Mouse (Mus musculus): ENCODE measurements around the gene Taf10. TPM values are rescaled to one million over a fixed set of nuclear protein-coding genes. Genes with fewer than 3 reads are reported as not detected.

The Taf10 gene
- total RNA-seq, 2 experiments from 2014 or later, result 58.7 to 71.5 TPM

DNA sequence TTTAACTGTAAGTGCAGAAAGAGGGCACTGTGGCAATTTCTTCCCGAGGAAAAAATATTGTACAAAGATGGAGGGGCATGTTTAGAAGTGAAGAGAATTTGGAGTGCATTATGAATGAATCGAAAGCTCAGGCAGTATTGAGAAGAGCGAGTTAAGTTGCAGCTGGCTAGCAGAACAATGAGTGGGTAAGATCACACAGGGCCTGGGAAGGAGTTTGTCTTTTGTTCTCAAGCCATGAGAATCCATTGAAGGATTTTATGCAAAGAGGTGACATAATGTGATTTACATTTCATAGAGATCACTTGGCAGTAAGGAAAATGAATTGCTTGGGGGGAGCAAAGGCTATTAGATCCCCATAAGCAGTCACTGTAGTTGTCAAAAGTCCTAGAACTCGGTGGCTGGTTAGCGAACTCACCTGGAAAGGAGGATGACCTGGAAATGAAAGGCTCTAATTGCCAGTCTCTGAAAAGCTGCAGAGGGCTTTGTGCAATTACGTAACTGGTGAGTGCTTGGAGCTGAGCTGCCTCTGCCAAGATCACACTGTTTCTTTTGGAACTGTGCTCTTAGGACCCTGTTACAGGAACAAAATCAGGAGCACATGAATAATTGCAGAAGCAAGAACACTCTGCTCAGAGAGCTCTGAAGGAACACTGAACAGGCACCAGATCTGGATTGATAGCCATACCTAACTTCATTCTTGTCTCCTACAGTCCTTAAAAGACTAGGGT, 15.3 kb downstream of the Taf10 start:
- ATAC-seq (replicated peaks; ENCODE audit: low FRiP score, poor library complexity, severe bottlenecking), result no peak

- ATAC-seq (replicated peaks; ENCODE audit: low FRiP score, poor library complexity, severe bottlenecking), result no peak
Measured at GRCm38 (mm10) chr7:105726980-105727325, 17.2 kb downstream of the Taf10 start.

- ATAC-seq (replicated peaks; ENCODE audit: low FRiP score, poor library complexity, severe bottlenecking), result peak; percentile 94
Measured at GRCm38 (mm10) chr7:105726144-105726979, 17.8 kb downstream of the Taf10 start.

GRCm38 (mm10) chr7:105721916-105722315, 22.2 kb downstream of the Taf10 start:
- ATAC-seq (replicated peaks; ENCODE audit: low FRiP score, poor library complexity, severe bottlenecking), result no peak

- no peak for ATAC-seq (replicated peaks; ENCODE audit: low FRiP score, poor library complexity, severe bottlenecking)
Measured at GRCm38 (mm10) chr7:105715366-105715765, 28.8 kb downstream of the Taf10 start.

GRCm38 (mm10) chr7:105708733-105709132, 35.4 kb downstream of the Taf10 start:
- ATAC-seq (replicated peaks; ENCODE audit: low FRiP score, poor library complexity, severe bottlenecking), result peak; percentile 91

- ATAC-seq (replicated peaks; ENCODE audit: low FRiP score, poor library complexity, severe bottlenecking), result no peak
Measured at GRCm38 (mm10) chr7:105703816-105704215, 40.3 kb downstream of the Taf10 start.

GRCm38 (mm10) chr7:105703184-105703583, 41.0 kb downstream of the Taf10 start:
- peak; percentile 43; the same call in 1 of the 2 replicates for ATAC-seq (replicated peaks; ENCODE audit: low FRiP score, poor library complexity, severe bottlenecking)

DNA sequence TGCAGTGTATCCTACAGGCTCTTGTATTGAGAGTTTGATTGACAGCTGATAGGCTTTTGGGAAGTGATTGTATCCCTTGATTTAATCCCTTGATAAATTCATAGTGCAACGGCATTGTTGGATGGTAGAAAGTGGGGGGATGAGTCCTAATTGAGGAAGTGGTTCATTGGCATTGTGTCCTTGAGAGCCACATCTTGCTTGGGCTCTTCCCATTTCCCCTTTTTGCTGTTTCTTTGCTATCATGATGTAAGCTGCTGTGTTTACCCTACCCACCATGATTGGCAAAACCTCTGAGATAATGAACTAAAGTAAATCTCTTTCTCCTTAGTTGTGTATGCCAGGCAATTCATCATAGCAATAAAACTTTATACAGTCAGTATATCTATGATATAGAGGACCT, 53.3 kb downstream of the Taf10 start:
- ATAC-seq (replicated peaks; ENCODE audit: low FRiP score, poor library complexity, severe bottlenecking), result no peak

Other genes starting within 250 kb of the Taf10 start
- 8.6 and 11.7 TPM in 2 replicates for gene Smpd1, start 190.0 kb downstream of the Taf10 start, total RNA-seq (2015; ENCODE audit: low replicate concordance)
- gene Smpd1, start 190.0 kb downstream of the Taf10 start, total RNA-seq (2017; ENCODE audit: low replicate concordance), result 2.0 and 4.4 TPM in 2 replicates
- not detected in 2 replicates for gene Apbb1, start 162.7 kb downstream of the Taf10 start, total RNA-seq (2015; ENCODE audit: low replicate concordance)
- gene Apbb1, start 162.7 kb downstream of the Taf10 start, total RNA-seq (2017; ENCODE audit: low replicate concordance), result 4.3 and 8.3 TPM in 2 replicates
- not detected in 2 replicates for gene Hpx, start 144.2 kb downstream of the Taf10 start, total RNA-seq (2015; ENCODE audit: low replicate concordance)
- gene Hpx, start 144.2 kb downstream of the Taf10 start, total RNA-seq (2017; ENCODE audit: low replicate concordance), result not detected in 2 replicates
- gene Trim3, start 110.8 kb downstream of the Taf10 start, total RNA-seq (2015; ENCODE audit: low replicate concordance), result 3.3 and 8.8 TPM in 2 replicates
- gene Trim3, start 110.8 kb downstream of the Taf10 start, total RNA-seq (2017; ENCODE audit: low replicate concordance), result 2.6 TPM in 1 of 2 replicates, not detected in the other
- 5.4 and 13.2 TPM in 2 replicates for gene Timm10b, start 104.3 kb downstream of the Taf10 start, total RNA-seq (2015; ENCODE audit: low replicate concordance)
- 7.4 and 32.9 TPM in 2 replicates for gene Timm10b, start 104.3 kb downstream of the Taf10 start, total RNA-seq (2017; ENCODE audit: low replicate concordance)
- gene Arfip2, start 103.9 kb downstream of the Taf10 start, total RNA-seq (2015; ENCODE audit: low replicate concordance), result 0.19 and 2.9 TPM in 2 replicates
- 3.1 and 8.9 TPM in 2 replicates for gene Arfip2, start 103.9 kb downstream of the Taf10 start, total RNA-seq (2017; ENCODE audit: low replicate concordance)
- 3.1 and 9.2 TPM in 2 replicates for gene Gm45799, start 103.8 kb downstream of the Taf10 start, total RNA-seq (2015; ENCODE audit: low replicate concordance)
- 0.42 and 5.0 TPM in 2 replicates for gene Gm45799, start 103.8 kb downstream of the Taf10 start, total RNA-seq (2017; ENCODE audit: low replicate concordance)
- gene Dnhd1, start 93.5 kb downstream of the Taf10 start, total RNA-seq (2015; ENCODE audit: low replicate concordance), result not detected in 2 replicates
- under 0.01 and 0.14 TPM in 2 replicates for gene Dnhd1, start 93.5 kb downstream of the Taf10 start, total RNA-seq (2017; ENCODE audit: low replicate concordance)
- gene Ilk, start 7.8 kb downstream of the Taf10 start, total RNA-seq (2015; ENCODE audit: low replicate concordance), result 45.0 and 76.3 TPM in 2 replicates
- 37.0 and 48.2 TPM in 2 replicates for gene Ilk, start 7.8 kb downstream of the Taf10 start, total RNA-seq (2017; ENCODE audit: low replicate concordance)
- 7.3 and 16.7 TPM in 2 replicates for gene Rrp8, start 7.0 kb downstream of the Taf10 start, total RNA-seq (2015; ENCODE audit: low replicate concordance)
- gene Rrp8, start 7.0 kb downstream of the Taf10 start, total RNA-seq (2017; ENCODE audit: low replicate concordance), result 2.4 and 26.3 TPM in 2 replicates
- 34.0 and 41.8 TPM in 2 replicates for gene Tpp1, start 7.9 kb upstream of the Taf10 start, total RNA-seq (2015; ENCODE audit: low replicate concordance)
- 14.2 and 19.1 TPM in 2 replicates for gene Tpp1, start 7.9 kb upstream of the Taf10 start, total RNA-seq (2017; ENCODE audit: low replicate concordance)
- not detected in 2 replicates for gene Dchs1, start 43.3 kb upstream of the Taf10 start, total RNA-seq (2015; ENCODE audit: low replicate concordance)
- 0.17 TPM in 1 of 2 replicates, not detected in the other for gene Dchs1, start 43.3 kb upstream of the Taf10 start, total RNA-seq (2017; ENCODE audit: low replicate concordance)
- 52.9 and 69.0 TPM in 2 replicates for gene Mrpl17, start 66.7 kb upstream of the Taf10 start, total RNA-seq (2015; ENCODE audit: low replicate concordance)
- gene Mrpl17, start 66.7 kb upstream of the Taf10 start, total RNA-seq (2017; ENCODE audit: low replicate concordance), result 13.7 and 34.7 TPM in 2 replicates
- 3.5 and 25.7 TPM in 2 replicates for gene Gm4070, start 209.6 kb upstream of the Taf10 start, total RNA-seq (2015; ENCODE audit: low replicate concordance)
- gene Gm4070, start 209.6 kb upstream of the Taf10 start, total RNA-seq (2017; ENCODE audit: low replicate concordance), result 62.9 and 169 TPM in 2 replicates

Measured in erythroblast, adult 5-6 weeks (primary cell).